Mouse (Mus musculus) embryo, embryonic 10 days (tissue): Measurements from ENCODE around the gene Smagp.

Source experiments
- DNase-seq: peaks from one replicate; pipeline ENCODE4 v3.0.0-alpha.2; 2015; ENCODE audit warnings: low spot score

The Smagp gene

DNA sequence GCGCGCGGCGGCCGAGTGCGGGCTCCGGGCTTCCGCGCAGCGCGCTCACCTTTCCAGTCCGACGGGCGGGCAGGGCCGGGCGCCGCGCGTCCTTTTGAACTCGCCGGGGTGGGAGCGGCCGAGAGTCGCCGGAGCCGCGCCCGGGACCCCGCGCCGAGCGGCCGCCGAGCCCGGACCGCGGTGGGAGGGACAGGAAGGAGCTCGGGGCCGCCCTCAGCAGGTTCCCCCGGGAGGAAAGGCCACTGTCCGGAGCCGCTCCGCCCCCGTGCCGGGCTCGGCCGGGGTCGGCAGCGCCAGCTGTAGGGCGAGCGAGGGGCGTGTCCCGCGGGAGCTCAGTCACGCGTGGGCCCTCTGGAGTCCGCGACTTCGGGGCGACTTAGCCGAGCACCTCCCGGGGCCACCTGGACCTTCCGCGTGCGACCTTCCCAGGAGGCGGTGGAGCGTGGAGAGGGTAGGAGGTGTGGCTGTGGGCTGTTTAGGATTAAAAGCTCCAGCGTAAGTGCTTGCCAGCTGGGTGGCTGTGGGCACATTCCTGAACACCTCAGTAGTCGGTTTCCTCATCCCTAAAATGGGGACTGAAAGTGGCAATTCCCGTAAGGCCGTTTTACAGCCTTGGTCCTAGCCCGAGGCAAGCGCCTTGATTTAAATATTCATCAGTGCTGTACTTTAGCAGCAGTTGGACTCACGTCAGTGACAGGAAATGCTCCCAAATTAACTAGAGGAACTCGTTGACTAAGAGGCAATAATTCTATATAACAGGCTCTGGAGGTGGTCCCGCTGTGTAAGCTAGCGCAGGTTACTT lies at the start of gene Smagp:
TSS of gene Smagp (minus strand) at position 241 of the 802 bp plus-strand sequence.
- peak; percentile 43 for DNase-seq

DNA sequence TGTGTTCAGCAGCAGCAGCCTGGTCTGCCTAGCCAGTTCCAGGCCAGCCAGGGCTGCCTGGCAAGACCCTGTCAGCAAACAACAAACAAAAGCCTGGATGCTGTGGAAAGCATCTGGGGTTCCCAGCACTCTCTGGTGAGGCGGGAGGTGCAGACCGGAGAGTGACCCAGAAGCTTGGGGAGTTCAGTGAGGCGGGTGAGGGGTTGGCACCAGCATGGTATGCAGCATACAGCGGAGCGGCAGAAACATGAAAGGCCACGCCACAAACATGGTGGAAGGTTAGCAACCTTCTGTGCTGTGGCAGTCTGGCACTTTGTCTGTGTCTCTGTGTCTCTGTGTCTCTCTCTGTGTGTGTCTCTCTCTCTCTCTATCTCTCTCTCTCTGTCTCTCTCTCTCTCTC lies 49.7 kb upstream of the Smagp start:
- no peak for DNase-seq

DNA sequence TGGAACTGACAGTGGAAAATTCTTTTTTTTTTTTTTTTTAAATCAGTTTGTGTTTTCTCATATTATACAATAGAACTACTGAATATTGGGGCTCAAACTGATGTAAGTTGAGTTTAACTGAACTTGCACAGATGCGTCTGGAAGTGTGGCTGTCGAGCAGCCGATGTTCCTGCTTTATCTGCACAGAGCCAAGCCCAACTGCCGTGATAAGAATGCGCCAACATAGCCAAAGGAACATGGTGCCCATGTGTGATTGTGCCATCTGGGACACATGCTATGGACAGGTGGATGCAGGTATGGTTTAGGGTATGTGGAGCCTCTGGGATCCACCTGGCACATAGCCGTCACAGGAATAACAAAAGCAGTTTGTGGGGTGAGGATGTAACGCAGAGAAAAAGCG lies 49.1 kb upstream of the Smagp start:
- no peak for DNase-seq

DNA sequence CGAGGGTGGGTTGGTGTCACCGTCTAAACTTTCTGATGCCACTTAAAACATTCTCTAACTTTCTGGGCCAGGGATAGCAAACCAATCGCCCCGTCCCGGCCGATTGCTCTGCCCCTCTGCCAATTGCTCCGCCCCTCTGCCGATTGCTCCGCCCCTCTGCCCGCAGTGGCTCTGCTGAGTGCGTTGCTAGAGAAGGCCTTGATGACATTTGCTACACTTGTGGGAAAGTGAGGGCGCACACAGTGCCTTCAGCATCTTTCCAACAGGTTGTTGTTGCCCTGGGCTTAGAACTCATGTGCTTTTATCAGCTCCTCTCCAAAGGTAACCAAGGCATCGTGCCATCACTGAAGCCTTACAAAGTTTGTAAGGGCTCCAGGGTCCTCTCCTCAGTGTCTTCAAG lies 48.5 kb upstream of the Smagp start:
- DNase-seq = no peak

DNA sequence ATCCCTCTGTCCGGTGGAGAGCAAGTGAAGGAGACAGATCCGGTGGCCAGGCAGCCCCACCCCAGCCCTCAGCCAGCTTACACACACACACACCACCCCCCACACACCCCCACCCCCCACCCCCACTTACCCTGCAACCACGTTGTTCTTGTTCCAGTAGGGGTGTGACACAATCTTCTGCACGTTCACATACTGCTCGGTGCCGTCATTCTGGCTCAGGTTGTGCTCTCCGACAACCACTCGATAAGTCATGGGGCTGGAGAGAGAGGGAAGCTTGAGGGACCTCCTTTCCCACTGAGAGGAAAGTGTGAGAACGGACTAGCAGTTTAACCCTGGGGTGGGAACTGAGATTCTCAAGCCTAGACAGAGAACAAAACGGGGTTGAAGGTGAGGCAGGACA lies 47.7 kb upstream of the Smagp start:
- no peak for DNase-seq

DNA sequence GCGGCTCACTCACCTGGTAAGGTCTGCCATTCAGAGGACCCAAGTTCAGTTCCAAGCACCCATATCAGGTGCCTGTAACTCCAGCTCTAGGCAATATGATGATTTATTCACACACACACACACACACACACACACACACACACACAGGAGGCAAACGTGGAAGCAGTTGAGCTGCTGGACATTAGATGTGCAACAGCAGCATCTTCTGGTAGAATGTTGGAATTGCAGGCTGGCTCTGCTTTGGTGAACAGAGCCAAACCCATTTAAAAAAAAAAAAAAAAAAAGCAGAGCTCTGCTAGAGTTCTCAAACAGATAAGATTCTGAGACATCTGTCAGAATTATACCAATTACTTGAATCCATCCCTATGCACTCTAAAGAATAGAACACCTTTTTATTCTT lies 46.3 kb upstream of the Smagp start:
- peak; percentile 93 for DNase-seq

DNA sequence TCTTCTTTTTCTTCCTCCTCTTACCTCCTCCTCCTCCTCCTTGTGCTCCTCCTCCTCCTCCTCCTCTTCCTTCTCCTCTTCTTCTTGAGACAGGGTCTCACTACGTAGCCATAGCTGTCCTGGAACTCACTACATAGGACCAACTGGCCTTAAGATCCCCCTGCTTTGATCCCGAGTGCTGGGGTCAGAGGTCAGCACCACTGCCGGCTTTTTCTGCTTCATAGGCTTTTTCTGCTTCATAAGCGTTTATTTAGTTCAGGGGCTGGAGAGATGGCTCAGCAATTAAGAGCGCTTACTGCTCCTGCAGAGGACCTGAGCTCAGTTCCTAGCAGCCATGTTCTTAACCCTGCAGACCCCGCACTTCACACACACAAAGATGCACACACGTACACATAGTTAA lies 45.0 kb upstream of the Smagp start:
- DNase-seq = peak; percentile 60

DNA sequence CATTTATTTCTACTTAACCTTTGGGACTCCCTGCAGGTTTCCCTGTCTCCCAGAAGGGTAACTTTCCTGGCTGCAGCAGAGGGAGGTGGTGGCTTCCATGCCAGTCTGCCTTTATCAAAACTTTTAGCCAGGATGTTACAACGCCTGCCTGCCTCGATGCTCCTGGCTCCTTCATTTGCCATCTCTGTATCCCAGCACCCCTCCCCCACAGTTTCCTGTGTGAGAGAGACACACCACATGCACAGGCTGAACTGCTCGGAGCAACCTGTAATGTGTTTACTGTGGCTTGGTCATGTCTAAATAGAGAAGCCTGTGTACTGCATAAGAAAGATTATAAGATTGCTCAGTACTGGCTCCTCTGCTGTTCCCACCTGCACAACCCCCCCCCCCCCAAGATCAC lies 43.6 kb upstream of the Smagp start:
- DNase-seq = no peak

DNA sequence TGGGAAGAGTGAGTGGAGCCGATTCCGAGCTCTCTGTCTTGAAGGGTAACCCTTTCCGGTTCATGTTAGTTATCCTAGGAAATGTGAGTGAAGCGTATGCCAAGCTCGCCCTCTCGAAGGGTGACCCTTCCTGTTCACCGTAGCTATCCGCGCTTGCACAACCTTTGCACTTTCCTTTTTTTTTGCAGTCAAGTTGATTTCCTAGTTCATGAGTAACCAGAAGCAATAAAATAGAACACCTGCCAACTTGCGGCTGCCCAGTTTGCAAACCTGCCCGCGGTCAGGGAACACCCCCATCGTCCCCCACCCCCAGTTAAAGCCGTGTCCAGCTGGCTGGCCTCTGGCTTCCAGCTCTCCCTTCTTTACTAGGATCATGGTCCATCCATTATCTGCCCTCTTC lies 42.3 kb upstream of the Smagp start:
- DNase-seq = no peak

DNA sequence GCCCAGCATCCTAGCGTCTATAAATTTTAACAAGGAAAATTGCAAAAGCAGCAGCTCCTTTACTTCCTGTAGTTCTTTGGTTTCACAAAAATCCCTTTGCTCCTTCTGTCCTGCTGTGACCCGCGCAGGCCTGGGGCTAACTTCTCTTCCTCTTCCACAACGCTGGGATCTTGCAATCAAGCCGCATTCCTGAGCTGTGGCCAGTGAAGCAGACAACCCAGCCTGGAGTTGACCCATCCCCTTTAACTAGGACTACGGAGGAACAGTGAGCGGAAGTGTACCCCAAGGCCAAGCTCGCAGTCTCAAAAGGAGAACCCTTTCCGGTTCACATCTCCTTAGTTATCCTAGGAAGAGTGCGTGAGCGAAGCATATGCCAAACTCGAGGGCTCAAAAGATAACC lies 41.8 kb upstream of the Smagp start:
- DNase-seq = no peak

DNA sequence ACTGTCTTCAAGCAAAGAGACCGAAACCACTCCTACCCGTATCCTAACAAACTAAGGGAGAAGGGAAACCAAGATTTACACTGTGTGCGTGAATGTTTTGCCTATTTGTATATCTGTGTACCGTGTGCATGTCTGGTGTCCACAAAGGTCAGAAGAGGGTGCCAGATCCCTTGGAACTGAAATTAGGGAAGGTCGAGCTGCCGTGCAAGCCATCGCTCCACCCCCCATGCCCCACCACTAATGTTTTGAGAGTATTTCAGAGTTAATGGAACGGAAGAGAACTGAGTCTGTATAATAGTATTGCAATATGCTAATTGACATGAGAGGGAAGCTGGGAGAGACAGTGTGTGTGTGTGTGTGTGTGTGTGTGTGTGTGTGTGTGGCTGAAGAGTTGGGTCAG lies 40.9 kb upstream of the Smagp start:
- no peak for DNase-seq

DNA sequence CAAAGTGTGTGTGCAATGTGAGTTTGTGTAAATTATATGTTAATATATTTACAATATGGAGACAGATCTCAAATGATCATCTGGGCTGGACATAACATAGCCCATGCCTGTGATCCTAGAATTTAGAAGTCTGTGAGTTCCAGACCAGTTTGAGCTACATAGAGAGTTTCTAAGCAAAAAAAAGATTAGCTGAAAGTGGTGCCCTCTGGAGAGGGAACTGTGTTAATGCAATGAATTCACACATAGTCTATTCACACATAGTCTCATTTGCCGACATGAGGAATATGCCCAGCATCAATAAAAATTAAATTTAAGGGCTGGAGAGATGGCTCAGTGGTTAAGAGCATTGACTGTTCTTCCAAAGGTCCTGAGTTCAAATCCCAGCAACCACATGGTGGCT lies 39.8 kb upstream of the Smagp start:
- DNase-seq = no peak

DNA sequence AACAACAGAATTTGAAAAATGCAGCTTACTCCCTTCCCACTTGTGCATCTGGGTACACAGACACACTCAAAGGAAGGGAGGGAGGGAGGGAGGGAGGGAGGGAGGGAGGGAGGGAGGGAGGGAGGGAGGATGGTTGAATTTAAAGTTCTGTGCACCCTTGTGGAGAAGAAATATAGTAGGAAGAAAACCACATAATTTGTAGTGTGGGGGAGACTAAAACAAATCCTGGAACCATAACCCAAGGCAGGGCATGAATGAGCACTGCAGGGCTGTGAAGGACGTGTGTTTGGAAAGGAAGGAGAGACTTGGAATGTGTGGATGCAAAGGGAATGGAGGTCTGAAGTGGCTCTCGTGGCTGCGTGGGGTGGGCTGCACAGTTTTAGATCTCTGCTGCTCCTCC lies 38.7 kb upstream of the Smagp start:
- DNase-seq = no peak

DNA sequence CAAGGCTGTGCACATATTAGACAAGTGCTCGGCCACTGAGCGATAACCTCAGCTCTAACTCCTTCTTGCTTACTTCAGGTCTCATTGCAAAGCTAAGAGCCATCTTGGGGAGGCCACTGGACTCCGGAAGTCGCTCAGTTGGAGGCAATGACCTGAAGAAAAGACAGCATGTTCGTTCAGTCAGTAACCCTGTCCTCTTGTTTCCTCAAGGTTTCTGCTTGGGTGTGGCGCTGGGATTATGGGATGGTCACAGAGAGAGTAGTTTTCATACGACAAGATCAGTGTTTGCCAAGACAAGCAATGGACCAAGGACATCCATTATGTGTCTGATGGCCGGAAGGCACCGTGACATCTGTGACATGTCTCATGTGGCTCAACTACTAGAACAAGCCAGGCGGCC lies 37.8 kb upstream of the Smagp start:
- DNase-seq = no peak

DNA sequence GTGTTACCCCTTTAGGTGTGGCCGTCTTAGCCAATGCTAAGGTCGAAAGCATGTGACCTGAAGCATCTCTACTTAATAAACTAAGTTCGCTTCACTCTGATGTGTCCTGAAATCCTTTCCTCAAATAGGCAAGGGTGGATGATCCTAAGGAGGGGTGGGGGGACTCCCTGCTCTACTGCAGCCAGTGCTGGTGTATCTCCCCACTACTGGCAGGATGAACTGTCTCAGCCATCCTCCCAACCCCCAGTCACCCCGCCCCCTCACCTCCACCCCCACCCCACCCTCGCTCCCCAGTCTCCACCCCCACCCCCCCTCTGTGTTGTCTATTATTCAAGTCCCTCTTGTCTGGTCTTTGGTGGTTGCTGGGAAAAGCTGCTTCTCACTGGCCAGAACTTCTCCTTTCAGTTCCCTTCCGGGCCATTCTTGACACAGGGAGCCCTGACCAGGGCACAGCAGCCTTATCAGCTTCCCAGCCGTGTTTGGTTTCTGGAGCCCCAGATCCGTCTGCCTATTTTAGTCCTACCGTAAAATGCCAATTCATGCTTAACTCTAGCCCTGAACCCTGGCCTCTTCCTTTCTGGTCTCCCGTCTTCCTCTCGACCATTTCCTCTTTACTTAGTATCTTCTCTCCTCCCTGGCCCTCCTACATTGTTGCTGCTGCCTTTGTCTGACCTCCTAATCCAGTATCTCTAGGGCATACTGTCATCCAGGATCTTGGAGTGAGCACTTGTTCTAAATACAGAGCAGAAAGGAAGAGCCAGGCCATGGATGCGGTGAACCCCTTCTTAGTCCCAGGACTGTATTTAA lies 37.0 kb upstream of the Smagp start:
- DNase-seq = no peak

DNA sequence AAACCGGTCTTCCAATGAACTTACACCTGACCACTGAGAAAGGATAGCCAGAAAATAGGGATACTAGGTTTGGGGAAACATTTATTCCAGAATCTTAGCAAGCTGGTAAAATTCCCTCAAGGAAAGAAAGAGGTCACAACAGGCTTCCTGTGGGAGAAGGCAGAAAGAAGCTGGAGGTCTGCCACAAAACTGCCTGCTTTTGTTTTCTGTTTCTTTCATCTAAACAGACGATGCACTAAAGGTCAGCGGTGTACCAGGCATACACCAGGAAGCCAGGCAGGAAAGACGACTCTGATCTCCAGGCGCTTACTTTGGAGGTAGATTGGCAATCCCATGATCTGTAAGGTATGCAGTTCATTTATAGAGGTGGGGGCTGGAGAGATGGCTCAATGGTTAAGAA lies 34.1 kb upstream of the Smagp start:
- DNase-seq = no peak

DNA sequence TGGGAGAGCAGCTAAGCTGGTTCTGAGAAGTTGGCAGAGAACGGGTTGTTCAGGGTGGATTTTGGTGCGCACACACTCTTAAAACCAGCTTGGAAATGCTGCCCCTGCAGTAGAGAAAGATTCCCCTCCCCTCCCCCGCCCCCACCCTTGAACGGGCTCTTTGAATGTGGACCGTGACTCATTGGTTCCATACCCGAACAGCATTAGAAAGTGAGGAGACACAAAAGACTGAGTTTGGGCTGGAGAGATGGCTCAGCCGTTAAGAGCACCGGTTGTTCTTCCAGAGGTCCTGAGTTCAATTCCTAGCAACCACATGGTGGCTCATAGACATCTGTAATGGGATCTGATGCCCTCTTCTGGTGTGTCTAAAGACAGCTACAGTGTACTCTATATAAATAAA lies 33.3 kb upstream of the Smagp start:
- no peak for DNase-seq

DNA sequence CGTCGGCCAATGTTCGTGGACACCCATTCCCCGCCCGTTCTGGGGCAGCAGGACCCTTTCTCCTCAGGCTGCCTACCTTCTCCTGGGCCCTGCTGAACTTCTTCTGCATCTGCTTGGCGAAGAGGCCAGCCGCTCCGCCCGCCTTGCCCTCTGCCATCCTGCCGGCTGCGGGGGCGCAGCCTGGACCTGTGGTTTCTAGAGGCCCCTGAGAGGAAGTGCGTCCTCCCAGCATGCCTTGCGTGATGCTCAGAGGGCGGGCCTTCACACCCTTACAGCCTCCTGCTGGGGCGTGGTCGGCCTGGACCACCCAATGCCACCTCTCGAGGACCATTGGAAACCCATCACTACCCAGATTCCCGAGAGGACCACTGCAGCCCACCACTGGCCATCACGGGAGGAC lies 32.6 kb upstream of the Smagp start, which contains the start of gene Bin2:
TSS of gene Bin2 (minus strand) at position 217 of the 400 bp plus-strand sequence.
- no peak for DNase-seq

DNA sequence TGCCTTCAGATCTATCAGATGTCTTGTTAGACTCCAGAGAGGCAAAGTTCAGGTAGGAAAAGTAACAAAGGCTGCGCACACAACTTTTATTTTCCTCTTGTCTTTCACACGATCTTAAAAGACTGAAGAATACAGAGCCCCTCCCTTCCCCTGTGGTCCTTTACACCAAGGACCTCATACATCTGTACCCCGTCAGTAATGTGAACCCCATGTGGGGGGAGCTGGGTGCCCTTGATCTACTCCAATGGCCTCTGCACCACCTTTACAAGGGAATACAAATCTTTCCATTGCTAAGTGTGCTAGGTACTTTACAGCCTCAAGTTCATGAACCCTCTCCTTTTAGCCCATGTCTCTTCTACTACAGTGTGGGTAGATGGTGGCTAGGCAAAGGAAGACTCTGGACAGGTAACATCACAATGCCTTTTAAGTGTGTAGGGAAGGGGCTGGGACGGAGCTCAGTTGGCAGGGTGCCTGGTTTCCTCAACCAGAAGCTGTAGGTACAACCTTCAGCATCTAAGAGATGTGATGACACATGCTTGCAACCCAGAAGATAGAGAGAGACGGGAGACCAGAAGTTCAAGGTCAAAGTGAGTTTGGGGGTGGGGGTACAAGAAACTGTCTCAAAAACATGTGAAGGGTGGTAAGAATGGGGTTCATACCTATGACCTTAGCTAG lies 31.3 kb upstream of the Smagp start:
- no peak for DNase-seq

DNA sequence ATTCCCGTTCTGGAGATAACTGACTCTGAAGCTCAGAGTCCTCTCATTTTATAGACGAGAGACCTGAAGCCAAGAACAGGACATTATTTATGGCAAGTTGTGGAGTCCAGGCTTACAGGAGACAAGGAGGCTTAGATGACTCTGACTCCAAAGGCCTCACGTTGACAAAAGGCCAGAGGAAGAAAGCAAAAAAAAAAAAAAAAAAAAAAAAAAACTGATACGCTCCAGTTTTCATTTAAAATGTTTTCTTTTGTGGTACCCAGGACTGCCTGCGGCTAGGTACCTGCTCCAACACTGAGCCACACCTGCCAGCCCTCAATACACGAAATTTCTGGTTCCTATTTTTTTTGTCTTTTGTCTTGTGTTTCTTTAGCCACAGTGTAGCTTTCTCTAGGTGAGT lies 30.7 kb upstream of the Smagp start:
- no peak for DNase-seq

DNA sequence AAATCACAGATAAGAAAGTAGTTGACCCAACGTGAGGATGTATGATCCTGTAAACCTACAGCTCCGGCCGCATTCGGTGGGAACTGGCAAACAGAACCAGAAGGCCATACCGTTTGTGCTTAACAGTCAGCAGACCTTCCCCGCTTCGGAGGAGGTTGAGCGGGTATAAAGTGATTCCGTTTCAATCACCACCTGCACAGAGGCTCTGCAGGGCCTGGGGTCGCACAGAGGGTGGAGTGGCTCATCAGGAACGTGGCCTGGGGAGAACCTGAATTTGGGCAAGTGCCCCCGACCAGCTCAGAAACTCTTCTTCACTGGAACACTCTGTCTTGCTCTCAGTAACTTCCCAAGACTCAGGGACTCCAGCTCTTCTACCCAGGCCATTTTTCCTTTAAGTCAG lies 30.1 kb upstream of the Smagp start:
- no peak for DNase-seq

DNA sequence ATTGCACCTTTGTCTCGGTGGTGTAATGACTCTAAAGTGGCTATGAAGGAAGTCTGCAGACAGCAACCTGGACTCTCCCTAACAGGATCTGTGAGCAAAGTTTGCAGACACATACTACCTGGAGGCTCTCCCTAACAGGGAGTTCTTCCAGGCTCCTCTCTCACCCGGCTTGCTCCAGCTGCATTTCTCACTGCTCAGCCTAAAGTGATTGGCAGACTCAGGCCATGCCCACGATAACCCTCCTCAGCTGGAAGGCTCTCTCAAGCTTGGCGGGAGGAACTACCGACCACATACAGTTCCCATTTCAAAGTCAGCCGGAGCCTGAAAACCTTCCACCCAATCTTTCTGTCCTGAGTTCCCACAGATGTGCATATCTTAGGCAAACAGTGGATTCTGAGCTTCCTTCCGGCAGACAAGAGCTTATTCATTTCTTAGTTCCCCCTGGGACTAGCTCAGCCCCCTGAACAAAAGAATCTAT lies 29.5 kb upstream of the Smagp start:
- peak; percentile 50 for DNase-seq
